Mouse (Mus musculus): Measurements from ENCODE around the gene Dscam.

DNA sequence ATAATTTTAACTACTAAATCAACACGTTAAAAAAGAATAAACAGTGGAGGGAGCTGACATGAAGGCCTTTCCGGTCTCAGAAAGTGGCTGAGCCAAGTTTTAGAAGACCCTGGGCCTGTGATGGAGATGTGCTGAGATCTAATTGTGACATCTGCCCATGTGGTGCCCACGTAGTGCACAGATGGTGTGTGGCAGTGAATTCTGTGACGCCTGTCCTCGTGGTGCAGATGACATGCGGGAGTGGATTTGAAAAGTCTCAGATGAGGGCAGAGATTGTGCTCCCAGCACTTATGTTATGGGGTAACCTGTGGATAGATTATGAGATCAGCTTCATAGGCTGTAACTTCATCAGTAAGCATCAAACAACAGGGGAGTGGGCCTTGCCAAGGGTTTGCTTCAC, 321.6 kb downstream of the Dscam start:
- TF ChIP-seq MYOD1 (IDR thresholded peaks at IDR 0.05; ENCODE audit: control insufficient read depth in 1 of 3, insufficient read length in 2 of 3, low read depth in 2 of 3) (no peak), POLR2A (IDR thresholded peaks at IDR 0.05; ENCODE audit: insufficient read length, low read depth) (no peak), E2F4 (IDR thresholded peaks at IDR 0.05; ENCODE audit: insufficient read depth) (no peak)

Data from myocyte (in vitro differentiated cells).